Mouse (Mus musculus): ENCODE results near the gene Slc27a1.
"Not testable (repeated sequence)": the region's sequence is repeated elsewhere in the genome, so short reads cannot be mapped to it uniquely, and the experiment has no call there.

Slc27a1 gene

DNA sequence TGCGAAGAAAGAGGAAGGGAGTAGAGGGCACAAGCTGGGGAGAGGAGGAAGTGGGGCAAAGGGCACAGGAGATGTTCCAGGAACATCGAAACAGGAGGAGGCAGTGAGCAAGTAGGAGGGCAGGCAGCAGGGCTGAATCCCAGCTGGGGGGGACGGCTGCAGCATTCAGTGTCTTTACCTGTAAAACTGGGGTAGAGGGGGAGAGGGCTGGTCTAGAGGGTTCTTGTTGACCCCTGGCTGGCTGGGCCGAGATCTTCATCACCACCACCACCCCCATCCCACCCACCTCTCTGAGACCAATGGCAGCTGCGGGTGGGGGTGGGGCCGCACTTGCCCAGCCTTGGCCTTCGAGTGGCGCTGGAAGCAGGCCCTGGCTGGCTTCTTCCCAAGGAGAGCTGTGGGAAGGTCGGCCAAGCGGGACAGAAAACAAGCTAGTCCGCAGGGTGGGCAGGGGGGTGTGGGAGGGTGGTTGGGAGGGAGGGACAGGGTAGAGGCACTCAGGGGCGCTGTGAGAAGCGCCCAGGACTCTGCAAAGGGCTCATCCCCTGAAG lies at the start of gene Slc27a1:
Gene Slc27a1 (plus strand): TSS at position 496 of the 551 bp plus-strand sequence.
- DNase-seq (ENCODE audit: low read depth, low spot score), result no peak

DNA sequence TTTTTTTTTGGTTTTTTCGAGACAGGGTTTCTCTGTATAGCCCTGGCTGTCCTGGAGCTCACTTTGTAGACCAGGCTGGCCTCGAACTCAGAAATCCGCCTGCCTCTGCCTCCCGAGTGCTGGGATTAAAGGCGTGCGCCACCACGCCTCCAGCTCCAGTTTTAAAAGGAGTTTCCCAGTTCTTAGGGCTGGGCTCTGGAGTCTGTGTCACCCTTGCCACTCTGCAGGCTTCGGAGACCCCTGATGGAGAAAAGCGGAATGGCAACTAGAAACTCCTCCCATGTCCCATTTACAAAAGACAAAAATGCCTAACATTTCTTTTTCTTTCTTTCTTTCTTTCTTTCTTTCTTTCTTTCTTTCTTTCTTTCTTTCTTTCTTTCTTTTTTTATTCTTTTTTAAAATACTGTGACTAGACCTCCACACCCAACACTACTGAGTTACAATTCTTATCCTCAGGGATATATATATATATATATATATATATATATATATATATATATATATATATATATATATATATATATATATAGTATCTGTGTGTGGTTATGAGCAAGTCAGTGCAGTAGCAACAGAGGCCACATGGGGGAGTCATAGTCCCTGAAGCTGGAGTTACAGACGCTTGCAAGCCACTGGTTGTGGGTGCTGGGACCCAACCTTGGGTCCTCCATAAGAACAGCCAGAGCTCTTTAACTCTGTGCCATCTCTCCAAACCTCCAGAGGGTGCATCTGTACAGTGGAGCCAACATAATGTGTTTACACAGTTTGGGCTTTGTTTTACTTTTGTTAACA lies 49.5 kb upstream of the Slc27a1 start:
- DNase-seq (ENCODE audit: low read depth, low spot score), result peak; percentile 56

DNA sequence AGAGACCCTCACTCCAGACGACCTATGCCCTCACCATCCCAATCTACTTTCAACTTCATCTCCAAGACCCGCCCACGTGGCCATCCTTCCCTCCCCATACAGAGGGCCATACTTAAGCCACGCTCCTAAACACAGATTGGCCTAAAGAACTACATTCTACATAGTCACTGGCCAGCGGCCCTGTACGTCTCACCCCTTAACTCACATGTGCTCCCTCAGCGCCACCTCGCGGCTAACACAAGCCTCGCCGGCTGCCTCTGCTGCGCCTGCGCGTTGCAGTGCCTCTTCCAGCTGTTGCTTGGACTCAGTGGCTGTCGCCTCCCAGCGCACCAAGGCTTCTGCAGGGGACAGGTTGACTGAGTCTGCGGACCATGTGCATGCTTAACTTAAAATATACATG lies 47.0 kb upstream of the Slc27a1 start:
- DNase-seq (ENCODE audit: low read depth, low spot score), result peak; percentile 87

DNA sequence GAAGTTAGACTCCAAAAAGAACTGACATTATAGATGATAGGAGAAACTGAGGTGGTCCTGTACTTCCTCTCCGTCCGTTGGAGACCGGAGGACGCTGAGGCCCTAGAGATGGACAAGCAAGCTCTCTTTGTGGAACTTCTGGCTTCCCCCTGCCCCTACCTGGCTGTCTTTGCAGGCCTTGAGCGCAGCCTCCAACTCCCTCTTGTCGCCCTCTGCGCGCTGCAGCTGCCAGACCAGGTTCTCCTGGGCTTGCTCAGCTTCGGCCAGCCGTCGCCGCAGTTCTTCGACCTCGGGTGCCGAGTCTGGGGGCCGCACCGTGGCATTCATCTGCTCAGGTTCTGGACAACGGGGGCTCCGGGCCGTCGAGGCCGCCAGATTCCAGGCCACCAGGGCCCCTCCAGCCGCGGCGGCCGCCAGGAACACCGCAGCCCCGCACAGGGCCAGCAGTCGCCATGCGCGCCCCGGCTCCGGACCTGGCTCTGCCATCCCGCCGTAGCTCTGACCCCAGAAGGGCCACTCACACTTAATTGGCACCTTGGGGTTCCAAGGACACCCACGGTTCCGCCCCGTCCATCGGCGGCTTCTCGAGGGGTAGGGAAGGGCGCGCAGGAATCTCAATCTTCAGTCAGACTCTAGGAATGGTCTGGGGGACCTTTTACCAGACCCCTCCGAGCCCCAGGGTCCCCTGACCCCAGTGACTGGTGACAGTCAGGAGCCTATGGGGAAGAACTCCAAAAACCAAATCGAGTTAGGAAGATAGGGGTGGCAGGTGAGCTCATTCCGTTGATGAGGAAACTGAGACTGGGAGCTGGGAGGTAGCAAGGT lies 43.2 kb upstream of the Slc27a1 start, which contains the start of gene Ccdc194:
Gene Ccdc194 (minus strand): TSS at position 486 of the 825 bp plus-strand sequence.
- no peak for DNase-seq (ENCODE audit: low read depth, low spot score)

DNA sequence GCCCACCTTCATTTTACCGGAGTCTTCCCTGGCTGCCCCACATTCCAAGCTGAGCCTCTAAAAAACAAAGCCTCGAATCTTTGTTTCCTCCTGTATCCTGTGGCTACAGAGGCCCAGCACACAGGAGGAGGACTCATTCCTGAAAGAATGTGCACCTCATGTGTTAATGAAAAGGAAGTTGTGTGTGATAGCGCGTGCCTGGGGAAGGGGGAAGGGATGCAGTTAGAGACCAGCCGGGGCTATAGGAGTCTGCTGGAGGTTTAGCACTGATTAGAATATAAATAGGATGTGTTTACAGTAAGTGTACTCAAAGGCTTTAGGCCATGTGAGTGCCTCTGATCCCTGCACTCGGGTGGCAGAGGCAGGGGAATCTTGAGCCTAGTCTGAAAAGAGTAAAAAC lies 42.4 kb upstream of the Slc27a1 start:
- DNase-seq (ENCODE audit: low read depth, low spot score), result no peak

DNA sequence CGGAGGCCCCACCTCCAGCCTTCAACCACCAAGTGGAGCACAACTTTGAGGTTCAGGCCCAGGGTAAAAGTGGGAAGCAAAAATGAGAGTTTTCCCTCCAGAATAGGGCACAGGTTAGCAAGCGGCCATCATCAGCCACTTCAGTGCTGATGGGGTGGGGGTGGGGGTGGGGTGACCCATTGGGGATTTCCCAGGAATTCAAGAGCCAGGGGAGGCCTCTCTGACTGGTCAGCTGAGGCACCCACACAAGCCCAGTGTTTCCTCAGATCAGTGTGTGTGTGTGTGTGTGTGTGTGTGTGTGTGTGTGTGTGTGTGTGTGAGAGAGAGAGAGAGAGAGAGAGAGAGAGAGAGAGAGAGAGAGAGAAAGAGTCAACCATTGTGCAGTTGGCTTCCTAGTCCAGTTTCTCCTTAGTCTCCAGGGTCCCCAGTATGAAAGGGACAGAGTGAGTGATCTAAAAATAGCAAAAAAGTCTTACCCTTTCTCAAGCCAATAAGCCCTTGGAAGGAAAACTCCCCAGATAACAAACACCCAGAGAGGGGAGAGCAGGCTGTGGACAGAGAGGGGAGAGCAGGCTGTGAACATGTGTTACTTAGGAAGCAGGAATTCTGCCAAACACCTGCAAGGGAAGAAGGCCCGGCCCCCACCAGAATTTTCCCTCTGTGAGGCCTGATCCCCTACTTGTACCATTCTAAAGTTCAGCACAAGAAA lies 41.4 kb upstream of the Slc27a1 start:
- no peak for DNase-seq (ENCODE audit: low read depth, low spot score)

DNA sequence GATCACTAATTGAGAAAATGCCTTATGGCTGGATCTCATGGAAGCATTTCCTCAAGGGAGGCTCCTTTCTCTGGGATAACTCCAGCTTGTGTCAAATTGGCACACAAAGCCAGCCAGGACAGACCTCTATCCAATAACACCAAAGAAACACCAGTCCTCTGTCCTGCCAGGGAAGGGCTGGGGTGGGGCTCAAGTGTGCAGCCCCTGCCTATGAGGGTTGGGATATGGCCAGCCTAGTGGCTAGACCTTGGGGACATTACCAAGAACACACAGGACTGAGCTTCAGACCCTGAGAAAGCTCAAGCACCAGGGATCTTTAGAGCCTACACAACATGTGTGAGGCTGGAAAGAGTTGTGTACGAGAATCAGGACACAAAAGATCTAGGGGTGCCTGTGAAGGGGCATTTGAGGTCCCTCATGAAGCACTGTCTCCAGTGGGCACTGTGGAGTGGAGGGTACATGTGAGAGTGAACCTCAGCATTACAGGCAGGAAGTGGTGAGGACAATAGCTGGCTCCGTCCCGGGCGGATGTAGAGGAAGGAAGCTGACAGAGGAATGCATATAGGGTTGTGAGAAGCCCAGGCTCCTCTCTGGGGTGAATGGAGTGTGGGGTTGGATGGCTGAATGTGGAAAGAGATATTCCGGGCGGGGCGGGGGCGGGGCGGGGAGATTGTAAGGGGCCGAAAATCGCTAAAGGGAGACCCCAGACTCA lies 40.2 kb upstream of the Slc27a1 start:
- no peak for DNase-seq (ENCODE audit: low read depth, low spot score)

DNA sequence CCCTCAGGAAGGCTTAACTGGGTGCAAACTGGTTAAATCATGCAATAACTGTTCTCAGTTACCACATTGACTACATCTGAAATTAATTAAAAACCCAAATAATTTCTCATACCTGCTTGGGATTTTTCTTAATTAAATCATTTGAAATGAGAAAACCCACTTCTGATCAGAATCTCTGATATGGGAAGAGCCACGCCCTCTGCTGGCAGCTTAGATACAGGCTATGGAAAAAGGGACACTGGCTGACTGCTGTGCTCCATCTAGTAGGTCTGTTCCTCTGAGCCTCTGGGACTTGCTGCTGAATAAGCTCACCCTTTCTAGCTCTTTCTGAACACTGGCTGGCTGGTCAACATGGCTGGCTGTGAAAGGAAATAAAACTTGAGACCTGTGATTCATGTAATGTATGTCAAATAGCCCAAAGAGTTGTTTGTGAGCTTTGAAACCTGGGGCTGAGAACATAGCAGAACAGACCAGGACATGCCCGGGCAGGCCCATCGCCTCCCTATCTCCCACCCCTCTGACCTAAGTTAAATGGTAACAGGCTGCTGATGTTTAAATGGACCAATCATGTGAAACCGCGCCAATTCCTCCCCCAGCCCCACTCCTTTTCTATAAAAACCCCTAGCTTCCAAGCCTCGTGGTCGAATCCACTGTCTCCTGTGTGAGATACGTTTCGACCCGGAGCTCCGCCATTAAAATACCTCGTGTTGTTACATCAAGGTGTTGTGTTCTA lies 37.8 kb upstream of the Slc27a1 start:
- not testable (repeated sequence) for DNase-seq (ENCODE audit: low read depth, low spot score)

DNA sequence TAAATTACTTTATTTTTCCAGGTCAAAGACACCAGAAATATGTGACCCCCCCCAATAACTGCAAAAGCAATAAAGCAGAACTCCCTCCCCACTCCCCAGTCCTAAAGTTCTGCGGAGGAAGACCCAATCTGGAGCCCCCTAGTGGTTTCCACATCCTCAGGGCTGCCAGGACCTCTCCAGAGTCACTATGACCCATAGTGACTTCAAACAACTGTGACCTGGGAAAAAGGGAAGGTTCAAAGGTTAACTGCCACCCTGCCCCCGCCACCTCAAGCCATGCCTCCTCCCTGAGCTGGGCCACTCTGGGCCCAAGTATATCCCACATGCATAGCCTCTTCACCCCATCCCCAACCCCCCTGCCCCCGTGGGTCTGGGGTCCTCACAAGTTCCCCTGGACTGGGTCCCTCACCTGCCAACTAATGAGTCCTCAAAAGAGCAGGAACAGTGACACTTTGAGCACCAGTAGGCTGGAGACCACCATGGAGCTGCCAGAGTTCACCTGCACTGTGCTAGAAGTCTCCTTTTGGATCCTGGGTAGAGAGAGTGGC lies 34.3 kb upstream of the Slc27a1 start:
- no peak for DNase-seq (ENCODE audit: low read depth, low spot score)

DNA sequence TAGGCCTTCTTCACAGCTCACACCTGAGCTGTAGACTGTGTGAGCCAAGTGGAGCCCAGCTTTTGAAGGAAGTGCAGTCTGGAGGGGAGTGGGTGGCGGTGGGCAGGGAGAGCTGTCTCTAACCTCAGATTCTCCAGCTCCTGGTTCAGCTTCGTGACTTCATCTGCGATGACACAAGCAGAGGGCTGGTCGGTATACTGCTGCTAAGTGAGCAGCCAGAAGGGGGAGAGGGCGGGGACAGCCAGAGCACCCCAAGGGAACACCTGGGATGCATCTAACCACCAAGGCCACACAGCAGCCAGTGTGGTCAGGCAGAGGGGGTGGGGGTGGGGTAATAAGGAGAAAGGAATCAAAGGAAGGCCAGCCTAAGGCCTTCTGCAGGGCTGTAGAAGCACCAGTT lies 33.0 kb upstream of the Slc27a1 start:
- DNase-seq (ENCODE audit: low read depth, low spot score), result no peak

DNA sequence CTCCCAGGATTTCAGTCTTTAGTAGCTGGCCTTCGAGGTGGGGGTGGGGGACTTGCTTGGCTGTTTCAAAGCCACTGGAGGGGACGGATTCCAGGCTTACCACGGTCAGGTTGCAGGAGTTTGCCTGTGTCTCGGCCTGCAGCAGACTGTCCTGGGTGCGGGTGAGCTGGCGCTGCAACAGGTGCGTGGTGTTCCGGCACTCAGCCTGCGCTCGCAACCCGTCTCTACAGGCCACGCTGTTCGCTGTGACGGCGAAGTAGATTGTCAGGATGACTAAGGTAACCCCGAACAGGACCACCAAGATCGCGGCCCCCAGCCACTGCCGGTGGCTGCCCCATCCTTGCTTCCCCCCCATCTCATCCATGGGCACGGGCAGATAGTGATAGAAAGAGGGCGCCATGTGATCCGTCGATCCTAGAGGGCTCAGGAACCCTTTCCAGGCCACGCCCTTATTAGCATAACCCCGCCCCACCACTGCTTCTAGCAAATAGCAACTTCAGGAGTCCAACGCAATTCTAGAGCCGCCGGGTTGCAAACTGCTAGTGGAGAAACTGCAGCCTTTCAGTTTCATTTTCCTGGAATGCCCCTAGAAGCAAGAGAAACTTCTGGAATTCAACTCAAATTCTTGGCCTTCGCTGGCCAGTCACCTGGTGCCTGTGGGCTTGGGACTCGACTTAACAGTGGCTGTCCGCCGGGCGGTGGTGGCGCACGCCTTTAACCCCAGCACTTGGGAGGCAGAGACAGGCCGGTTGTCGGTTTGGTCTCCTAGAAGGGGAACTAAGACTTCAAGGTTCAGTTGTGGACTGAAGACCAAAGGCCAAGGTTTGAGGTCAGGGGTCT lies 31.4 kb upstream of the Slc27a1 start, which contains the start of gene Bst2:
Gene Bst2 (minus strand): TSS at position 429 of the 840 bp plus-strand sequence.
- peak; percentile 43 for DNase-seq (ENCODE audit: low read depth, low spot score)

DNA sequence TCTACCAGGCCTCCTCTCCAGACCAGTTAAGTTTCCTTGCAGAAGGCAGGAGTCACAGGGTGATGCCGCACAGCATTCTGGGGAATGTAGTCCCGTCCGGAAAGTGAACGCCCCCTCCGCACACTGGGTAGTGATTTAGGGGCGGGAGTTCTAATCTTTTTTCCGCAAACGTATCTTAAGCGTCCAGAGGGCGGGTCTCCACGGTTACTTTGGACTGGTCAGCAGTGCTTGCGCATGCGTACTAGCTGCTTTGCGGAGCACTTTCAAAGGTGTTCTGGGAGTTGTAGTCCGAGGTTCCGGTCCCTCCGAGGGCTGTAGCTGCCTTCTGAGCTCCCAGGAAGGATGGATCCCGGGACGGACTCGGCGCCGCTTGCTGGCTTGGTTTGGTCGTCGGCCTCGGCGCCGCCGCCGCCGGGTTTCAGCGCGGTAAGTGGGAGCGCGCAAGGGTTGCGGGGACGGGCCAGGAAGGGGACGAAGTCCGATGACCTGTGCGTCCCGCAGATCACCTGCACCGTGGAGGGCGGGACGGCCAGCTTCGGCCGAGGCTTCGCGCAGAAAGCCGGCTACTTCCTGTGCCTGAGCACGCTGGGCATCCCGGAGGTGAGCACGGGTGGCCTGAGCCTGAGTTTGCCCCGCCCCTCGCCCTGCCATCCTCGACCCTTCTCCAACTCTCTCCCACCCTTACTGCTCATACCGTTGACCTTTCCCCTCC lies 25.9 kb upstream of the Slc27a1 start, which contains the start of gene Mvb12a:
Gene Mvb12a (plus strand): TSS at position 291 of the 712 bp plus-strand sequence.
- DNase-seq (ENCODE audit: low read depth, low spot score), result peak; percentile 96

DNA sequence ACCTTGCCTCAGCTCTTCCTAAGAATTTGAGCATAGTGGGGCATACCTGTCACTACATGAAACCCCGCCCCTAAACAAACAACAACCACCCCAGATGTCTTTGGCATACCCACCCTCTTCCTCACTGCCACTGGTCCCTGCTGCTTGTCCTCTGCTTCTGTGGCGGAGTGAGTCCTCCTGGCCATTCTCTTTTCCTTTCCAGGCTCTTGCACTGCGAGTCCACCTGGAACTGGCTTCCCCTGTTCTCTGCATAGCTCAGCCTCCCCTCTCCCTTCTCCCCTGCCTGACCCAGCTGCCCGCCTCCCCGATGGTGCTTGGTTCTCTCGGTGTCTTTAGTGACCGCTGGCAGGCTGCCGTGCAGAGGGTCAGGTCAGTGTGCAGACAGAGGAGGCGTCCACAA lies 24.9 kb upstream of the Slc27a1 start:
- DNase-seq (ENCODE audit: low read depth, low spot score), result no peak

DNA sequence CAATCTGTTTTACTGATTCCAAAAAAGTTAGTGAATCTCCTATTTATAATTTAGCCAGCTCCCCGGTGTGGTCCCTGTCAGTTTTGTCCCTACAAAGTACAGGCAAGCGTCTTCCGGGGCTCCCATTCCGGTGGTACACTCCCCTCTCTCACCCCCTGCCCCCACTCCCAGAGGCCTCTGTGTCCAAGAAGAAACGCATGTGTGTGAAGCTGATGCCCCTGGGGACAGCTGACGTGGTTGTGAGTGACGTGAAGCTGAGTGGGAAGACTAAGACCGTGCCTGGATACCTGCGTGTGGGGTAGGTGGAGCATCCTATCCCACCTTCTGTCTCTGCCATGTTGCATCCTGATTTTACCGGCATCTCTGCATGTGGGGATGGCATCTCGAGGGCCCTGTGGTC lies 23.6 kb upstream of the Slc27a1 start:
- DNase-seq (ENCODE audit: low read depth, low spot score), result no peak

DNA sequence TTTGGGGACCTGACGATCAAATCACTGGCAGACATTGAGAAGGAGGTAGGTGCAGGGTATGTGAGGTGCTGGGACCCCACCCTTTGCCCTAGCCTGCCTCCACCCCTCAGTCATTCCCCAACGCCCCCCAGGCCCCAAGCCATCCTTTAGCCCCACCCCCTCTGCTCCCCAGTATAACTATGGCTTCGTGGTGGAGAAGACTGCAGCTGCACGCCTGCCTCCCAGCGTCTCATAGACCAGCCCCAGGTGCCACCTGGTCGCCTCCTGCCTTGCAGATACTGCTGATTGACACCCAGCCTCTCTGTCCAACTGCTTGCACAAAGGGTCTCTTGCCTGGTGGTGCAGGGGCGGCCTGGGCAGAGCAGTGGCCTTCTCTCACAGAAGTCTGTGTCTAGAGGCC lies 21.1 kb upstream of the Slc27a1 start:
- no peak for DNase-seq (ENCODE audit: low read depth, low spot score)

DNA sequence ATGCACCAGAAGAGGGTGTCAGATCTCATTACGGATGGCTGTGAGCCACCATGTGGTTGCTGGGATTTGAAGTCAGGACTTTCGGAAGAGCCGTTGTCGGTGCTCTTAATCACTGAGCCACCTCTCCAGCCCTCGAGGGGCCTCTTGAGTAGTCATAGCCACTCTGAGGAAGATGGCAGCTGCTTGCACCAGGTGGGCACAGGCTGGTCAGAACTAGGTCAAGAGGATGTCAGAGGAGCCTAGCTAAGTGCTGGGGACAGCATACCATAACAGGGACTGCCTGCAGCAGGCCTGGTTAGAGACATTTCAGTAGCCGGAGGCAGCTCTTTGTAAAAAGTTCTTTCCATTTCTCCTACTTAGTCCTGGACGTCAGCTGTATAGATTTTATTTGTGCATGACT lies 17.9 kb upstream of the Slc27a1 start:
- DNase-seq (ENCODE audit: low read depth, low spot score), result no peak

DNA sequence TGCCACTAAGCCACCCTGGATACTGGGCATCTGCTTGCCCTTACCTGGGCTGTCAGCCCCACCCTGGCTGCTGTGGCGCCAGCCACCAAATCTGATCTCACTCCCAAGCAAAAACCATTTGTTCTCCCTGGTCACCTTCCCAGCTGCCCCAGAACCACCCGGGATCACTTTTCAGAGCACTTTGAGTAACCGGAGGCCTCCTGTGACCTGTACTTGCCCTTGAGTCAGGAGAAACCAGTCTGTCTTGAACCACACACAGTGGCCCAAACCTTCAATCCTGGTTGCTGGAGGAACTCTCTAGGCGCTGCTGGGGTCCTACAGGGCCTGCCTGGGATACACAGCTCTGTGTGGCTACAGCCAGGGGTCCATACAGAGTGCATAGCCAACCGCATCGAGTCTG lies 15.9 kb upstream of the Slc27a1 start:
- DNase-seq (ENCODE audit: low read depth, low spot score), result no peak

DNA sequence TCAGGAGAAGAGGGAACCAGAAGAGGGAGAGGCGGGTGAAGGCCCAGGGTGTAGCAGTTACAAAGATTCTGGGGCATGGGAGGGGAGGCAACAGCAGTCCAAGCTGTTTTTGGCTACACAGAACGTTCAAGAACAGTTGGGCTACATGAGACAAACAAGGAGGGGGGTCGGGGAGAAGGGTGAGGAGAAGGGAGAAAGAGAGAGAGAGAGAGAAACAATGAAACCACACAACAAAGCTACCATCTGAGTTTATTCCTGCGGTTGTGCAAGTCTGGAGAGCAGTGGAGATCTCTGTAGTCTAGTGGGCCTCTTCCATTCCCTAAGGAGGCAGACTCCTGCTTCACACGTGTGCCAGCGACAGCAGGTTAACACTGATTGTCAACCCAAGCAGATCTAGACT lies 14.7 kb upstream of the Slc27a1 start:
- no peak for DNase-seq (ENCODE audit: low read depth, low spot score)

Measured in retina, postnatal 7 days (tissue).